In genomic region chr4:140445931-140446330, GRCm38 (mm10) we compare ENCODE assay signal across 26 mouse cellular contexts.
DNase-seq lines count a peak whose midpoint lies in the region; ATAC-seq and TF ChIP-seq lines count a peak whose summit lies in the region.
"Had no signal": no experiment of that assay in that cellular context is flagged by ENCODE, and none has a peak within 500 bp of the region (broad histone marks: within the 10 kb centered on the region; RNA-seq: fewer than 3 reads in every experiment).

No protein-coding gene starts in this region.

- no peaks in the 10 kb centered on the region for H3K36me3 ChIP-seq in stomach, postnatal 0 days (ENCODE audit: control insufficient read depth, insufficient read depth, low read length)
- H3K36me3 ChIP-seq: embryonic facial prominence, embryonic 13.5 days; embryonic facial prominence, embryonic 15.5 days; forebrain, embryonic 10.5 days; forebrain, embryonic 12.5 days; G1E had no signal

- no peaks in the 10 kb centered on the region for H3K9me3 ChIP-seq in stomach, postnatal 0 days (ENCODE audit: control insufficient read depth, low read length)
- H3K9me3 ChIP-seq: embryonic facial prominence, embryonic 13.5 days; embryonic facial prominence, embryonic 15.5 days; forebrain, embryonic 10.5 days; forebrain, embryonic 12.5 days had no signal

- TF ChIP-seq EP300 in stomach, postnatal 0 days (optimal IDR thresholded peaks at IDR 0.05) = no peak

- DNase-seq in adrenal gland, adult (ENCODE audit: inconsistent age in 2 of 2, low spot score in 1 of 2) = peak; percentile 58 to 70
- no peak for DNase-seq in adrenal gland, postnatal 4 days (ENCODE audit: low spot score in 2 of 2)
- DNase-seq in adrenal gland, adult 2 months = peak; percentile 71
- DNase-seq in adrenal gland, postnatal 10 days = peak; percentile 24
- DNase-seq in adrenal gland, postnatal 25 days = peak; percentile 18
- no peak for DNase-seq in lung, adult 18-20 months
- no peak for DNase-seq in stomach, postnatal 0 days (ENCODE audit: low spot score)
- DNase-seq: B cell, adult 2 months; cerebellum, adult 11 months; cerebellum, adult 18-20 months; cerebellum, adult 8-10 months; cerebellum, adult 9-11 months; cerebellum, postnatal 14 days; cerebellum, postnatal 36 days; embryo, embryonic 11 days had no signal

- WGBS in stomach, postnatal 0 days = 66% methylated on average over 5 of the region's 5 CpGs

- H3K27ac ChIP-seq in stomach, postnatal 0 days (replicated peaks) = no peak overlapping the region
- H3K27ac ChIP-seq: embryonic facial prominence, embryonic 13.5 days; embryonic facial prominence, embryonic 15.5 days; forebrain, embryonic 10.5 days; forebrain, embryonic 12.5 days had no signal

- TF ChIP-seq CTCF in stomach, postnatal 0 days (IDR thresholded peaks at IDR 0.05; ENCODE audit: low read depth) = no peak

- H3K27me3 ChIP-seq in stomach, postnatal 0 days (ENCODE audit: control insufficient read depth, insufficient read depth, low read length) = no peaks in the 10 kb centered on the region
- H3K27me3 ChIP-seq: embryonic facial prominence, embryonic 13.5 days; embryonic facial prominence, embryonic 15.5 days; forebrain, embryonic 12.5 days; Patski had no signal

- H3K4me3 ChIP-seq in stomach, postnatal 0 days (ENCODE audit: low read depth, low read length) = no peak overlapping the region
- H3K4me3 ChIP-seq: embryonic facial prominence, embryonic 13.5 days; embryonic facial prominence, embryonic 15.5 days; erythroblast, embryonic 14.5 days; forebrain, embryonic 10.5 days; forebrain, embryonic 12.5 days had no signal

- no peak overlapping the region for H3K9ac ChIP-seq in stomach, postnatal 0 days (ENCODE audit: low read length)
- H3K9ac ChIP-seq: embryonic facial prominence, embryonic 13.5 days; embryonic facial prominence, embryonic 15.5 days; forebrain, embryonic 12.5 days had no signal

- no peak for ATAC-seq in stomach, postnatal 0 days (ENCODE audit: low FRiP score, low TSS enrichment)
- no peak for ATAC-seq in inflammation-experienced regulatory T-cells, adult 6 months
- ATAC-seq: CD4-positive, CD25-positive, alpha-beta regulatory T cell, adult 4 months; forebrain, embryonic 14.5 days; forebrain, embryonic 16.5 days; Patski had no signal

- H3K4me2 ChIP-seq in stomach, postnatal 0 days (replicated peaks; ENCODE audit: low read depth) = no peak overlapping the region
- H3K4me2 ChIP-seq: embryonic facial prominence, embryonic 13.5 days; embryonic facial prominence, embryonic 15.5 days; forebrain, embryonic 12.5 days had no signal

- no peaks in the 10 kb centered on the region for H3K4me1 ChIP-seq in stomach, postnatal 0 days (replicated peaks; ENCODE audit: control insufficient read depth, insufficient read depth)
- H3K4me1 ChIP-seq: embryonic facial prominence, embryonic 13.5 days; embryonic facial prominence, embryonic 15.5 days; forebrain, embryonic 10.5 days; forebrain, embryonic 12.5 days had no signal

Comparison
In these comparisons a context has a peak if more than half of its experiments do, and no peak if none do; other contexts are left out.
1. DNase-seq: peak in adrenal gland, adult (2 of 2), adrenal gland, adult 2 months (single experiment), adrenal gland, postnatal 10 days (single experiment) and adrenal gland, postnatal 25 days (single experiment); none in adrenal gland, postnatal 4 days (0 of 2), lung, adult 18-20 months (0 of 2) and stomach, postnatal 0 days (single experiment).